18 mouse cellular contexts compared by ENCODE assay signal in the genomic region with DNA sequence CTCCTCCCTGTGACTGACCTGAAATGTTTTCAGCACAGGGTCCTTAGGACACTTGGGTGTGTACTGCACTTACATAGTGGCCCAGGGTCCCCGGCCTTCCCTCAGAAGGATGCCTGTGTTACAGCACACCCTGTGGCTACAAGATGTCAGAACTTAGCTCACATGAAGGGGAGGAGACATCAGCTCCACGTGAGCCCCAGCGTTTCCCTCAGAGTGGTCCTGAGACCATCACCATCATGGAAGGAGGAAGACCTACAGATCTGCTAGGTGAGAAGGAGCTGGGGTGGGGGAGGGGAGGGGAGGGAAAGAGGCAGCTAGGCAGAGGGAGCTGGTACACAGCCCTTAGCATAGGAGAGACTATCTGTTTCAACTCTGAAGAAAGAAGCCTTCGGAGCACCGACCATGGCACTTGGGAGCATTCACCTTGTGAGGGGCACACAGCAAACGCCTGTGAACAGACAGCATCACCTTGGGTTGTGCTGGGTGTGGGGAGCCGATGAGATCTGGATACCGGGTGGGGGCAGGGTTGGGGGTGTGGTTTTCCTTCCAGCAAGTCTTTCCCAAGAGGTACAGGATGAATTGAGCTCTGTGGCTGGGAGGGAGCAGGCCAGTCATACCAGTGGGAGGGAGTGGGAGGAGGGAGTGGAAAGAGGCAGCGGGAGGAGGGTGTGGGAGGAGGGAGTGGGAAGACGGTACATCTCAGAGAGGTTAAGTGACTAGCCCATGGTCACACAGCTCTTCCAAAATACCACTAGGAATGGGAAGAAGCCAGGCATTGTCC.
DNase-seq lines count a peak whose midpoint lies in the region; ATAC-seq lines count a peak whose summit lies in the region.
"Had no signal": no experiment of that assay in that cellular context is flagged by ENCODE, and none has a peak within 500 bp of the region (broad histone marks: within the 10 kb centered on the region; RNA-seq: fewer than 3 reads in every experiment).

No protein-coding gene starts in this region.

- no peak overlapping the region for H3K4me2 ChIP-seq in kidney, embryonic 14.5 days (replicated peaks; ENCODE audit: low read depth, low read length)
- H3K4me2 ChIP-seq in midbrain, embryonic 11.5 days: no peak overlapping the region
- H3K4me2 ChIP-seq in midbrain, embryonic 13.5 days (replicated peaks): no peak overlapping the region
- peak overlapping the region; percentile 33 for H3K4me2 ChIP-seq in liver, embryonic 12.5 days
- H3K4me2 ChIP-seq: forebrain, embryonic 15.5 days; heart, embryonic 12.5 days had no signal

- 0 out of 2 replicates have a peak overlapping the region, but pooled peaks have one; percentile 0 for H3K27ac ChIP-seq in kidney, embryonic 14.5 days (ENCODE audit: low read depth, low read length)
- H3K27ac ChIP-seq in midbrain, embryonic 11.5 days (ENCODE audit: low read depth, low read length): no peak overlapping the region
- H3K27ac ChIP-seq in midbrain, embryonic 13.5 days: no peak overlapping the region
- H3K27ac ChIP-seq in liver, embryonic 12.5 days: no peak overlapping the region
- H3K27ac ChIP-seq: forebrain, embryonic 15.5 days; gastrocnemius, adult 2 months had no signal

- 45% methylated on average over 9 of the region's 10 CpGs for WGBS in kidney, embryonic 14.5 days
- 62% methylated on average over 10 of the region's 10 CpGs for WGBS in midbrain, embryonic 11.5 days
- WGBS in midbrain, embryonic 13.5 days: 65% methylated on average over 10 of the region's 10 CpGs
- WGBS in liver, embryonic 12.5 days (ENCODE audit: insufficient replicate concordance): 35% methylated on average over 10 of the region's 10 CpGs

- no peak overlapping the region for H3K4me3 ChIP-seq in kidney, embryonic 14.5 days (ENCODE audit: low read length)
- H3K4me3 ChIP-seq in midbrain, embryonic 11.5 days (ENCODE audit: low read depth, low read length): no peak overlapping the region
- H3K4me3 ChIP-seq in midbrain, embryonic 13.5 days (replicated peaks): no peak overlapping the region
- no peak overlapping the region for H3K4me3 ChIP-seq in liver, embryonic 12.5 days
- H3K4me3 ChIP-seq: forebrain, embryonic 15.5 days; gastrocnemius, adult 2 months; heart, embryonic 12.5 days had no signal

- ATAC-seq in kidney, embryonic 14.5 days (ENCODE audit: low FRiP score, low TSS enrichment): no peak
- ATAC-seq in midbrain, embryonic 11.5 days (ENCODE audit: low FRiP score): no peak
- ATAC-seq in midbrain, embryonic 13.5 days: no peak
- ATAC-seq in liver, embryonic 12.5 days: peak; percentile 54
- ATAC-seq in erythroblast, adult 5-6 weeks (replicated peaks; ENCODE audit: low FRiP score, poor library complexity, severe bottlenecking): no peak
- ATAC-seq: forebrain, embryonic 15.5 days had no signal

- DNase-seq in kidney, adult 11 months: no peak
- peak; percentile 66 for DNase-seq in midbrain, embryonic 11.5 days (ENCODE audit: low spot score, missing footprints)
- DNase-seq in ZHBTc4 (ENCODE audit: low read depth, low spot score): peak; percentile 80
- DNase-seq in frontal cortex, postnatal 36 days (ENCODE audit: low spot score in 2 of 2): no peak
- DNase-seq: cerebellum, adult 11 months; cerebellum, postnatal 25 days; gastrocnemius, adult 2 months; left cerebral cortex, postnatal 4 days; lung, adult 18-20 months; retina, postnatal 1 day; right cerebral cortex, postnatal 4 days; thymus, postnatal 4 days had no signal

- H3K4me1 ChIP-seq in kidney, embryonic 14.5 days (ENCODE audit: control insufficient read depth, insufficient read depth, low read length): 0 out of 2 replicates have a peak, but pooled peaks cover 5% of the 10 kb centered on the region
- H3K4me1 ChIP-seq in midbrain, embryonic 11.5 days (ENCODE audit: control insufficient read depth, insufficient read depth, low read length): no peaks in the 10 kb centered on the region
- no peaks in the 10 kb centered on the region for H3K4me1 ChIP-seq in midbrain, embryonic 13.5 days (replicated peaks)
- H3K4me1 ChIP-seq in liver, embryonic 12.5 days: peaks cover 17% of the 10 kb centered on the region
- H3K4me1 ChIP-seq: heart, embryonic 12.5 days had no signal

- H3K27me3 ChIP-seq in kidney, embryonic 14.5 days (ENCODE audit: control insufficient read depth, insufficient read depth, low read length): no peaks in the 10 kb centered on the region
- H3K27me3 ChIP-seq in midbrain, embryonic 11.5 days (ENCODE audit: control insufficient read depth, insufficient read depth, low read length): no peaks in the 10 kb centered on the region
- H3K27me3 ChIP-seq in midbrain, embryonic 13.5 days: no peaks in the 10 kb centered on the region
- H3K27me3 ChIP-seq in liver, embryonic 12.5 days (replicated peaks): peaks cover 2% of the 10 kb centered on the region; the same call in 1 of the 2 replicates
- H3K27me3 ChIP-seq: forebrain, embryonic 15.5 days had no signal

- H3K9me3 ChIP-seq in kidney, embryonic 14.5 days (ENCODE audit: control insufficient read depth, low read length): no peaks in the 10 kb centered on the region
- no peaks in the 10 kb centered on the region for H3K9me3 ChIP-seq in midbrain, embryonic 11.5 days (ENCODE audit: control insufficient read depth, low read length)
- no peaks in the 10 kb centered on the region for H3K9me3 ChIP-seq in midbrain, embryonic 13.5 days
- no peaks in the 10 kb centered on the region for H3K9me3 ChIP-seq in liver, embryonic 12.5 days (replicated peaks)
- H3K9me3 ChIP-seq: forebrain, embryonic 15.5 days; heart, embryonic 12.5 days had no signal

- no peaks in the 10 kb centered on the region for H3K36me3 ChIP-seq in kidney, embryonic 14.5 days (ENCODE audit: control insufficient read depth, insufficient read depth, low read length)
- H3K36me3 ChIP-seq in midbrain, embryonic 11.5 days (ENCODE audit: control insufficient read depth, insufficient read depth, low read length): no peaks in the 10 kb centered on the region
- H3K36me3 ChIP-seq in midbrain, embryonic 13.5 days: no peaks in the 10 kb centered on the region
- no peaks in the 10 kb centered on the region for H3K36me3 ChIP-seq in liver, embryonic 12.5 days
- H3K36me3 ChIP-seq: forebrain, embryonic 15.5 days; heart, embryonic 12.5 days had no signal

- no peak overlapping the region for H3K9ac ChIP-seq in kidney, embryonic 14.5 days (ENCODE audit: low read depth, low read length)
- H3K9ac ChIP-seq in midbrain, embryonic 11.5 days (ENCODE audit: low read length): no peak overlapping the region
- H3K9ac ChIP-seq in midbrain, embryonic 13.5 days (replicated peaks): no peak overlapping the region
- no peak overlapping the region for H3K9ac ChIP-seq in liver, embryonic 12.5 days
- H3K9ac ChIP-seq: forebrain, embryonic 15.5 days; heart, embryonic 12.5 days had no signal

Comparison
In these comparisons a context has a peak if more than half of its experiments do, and no peak if none do; other contexts are left out.
1. DNase-seq: peak in midbrain, embryonic 11.5 days (single experiment) and ZHBTc4 (single experiment); none in kidney, adult 11 months (single experiment) and frontal cortex, postnatal 36 days (0 of 2).